Mouse (Mus musculus) adrenal gland, adult 8-10 months (tissue): ENCODE measurements around the gene 2810021J22Rik. TPM values are rescaled to one million over a fixed set of nuclear protein-coding genes. Genes with fewer than 3 reads are reported as not detected.
"Not testable (repeated sequence)": the region's sequence is repeated elsewhere in the genome, so short reads cannot be mapped to it uniquely, and the experiment has no call there.

Experiments
- DNase-seq: peaks from one replicate; pipeline ENCODE4 v3.0.0; 2022
- total RNA-seq, 4 experiments: library from RNA; stranded (reverse); gene quantifications; 2 replicates each; pipeline ENCODE4 v1.2.4; 2022

The 2810021J22Rik gene
- 10 to 100 TPM in 1 of 4 experiments, 1 to 10 TPM in 3; 4.7 to 10.8 (median 7.9) TPM for total RNA-seq

DNA sequence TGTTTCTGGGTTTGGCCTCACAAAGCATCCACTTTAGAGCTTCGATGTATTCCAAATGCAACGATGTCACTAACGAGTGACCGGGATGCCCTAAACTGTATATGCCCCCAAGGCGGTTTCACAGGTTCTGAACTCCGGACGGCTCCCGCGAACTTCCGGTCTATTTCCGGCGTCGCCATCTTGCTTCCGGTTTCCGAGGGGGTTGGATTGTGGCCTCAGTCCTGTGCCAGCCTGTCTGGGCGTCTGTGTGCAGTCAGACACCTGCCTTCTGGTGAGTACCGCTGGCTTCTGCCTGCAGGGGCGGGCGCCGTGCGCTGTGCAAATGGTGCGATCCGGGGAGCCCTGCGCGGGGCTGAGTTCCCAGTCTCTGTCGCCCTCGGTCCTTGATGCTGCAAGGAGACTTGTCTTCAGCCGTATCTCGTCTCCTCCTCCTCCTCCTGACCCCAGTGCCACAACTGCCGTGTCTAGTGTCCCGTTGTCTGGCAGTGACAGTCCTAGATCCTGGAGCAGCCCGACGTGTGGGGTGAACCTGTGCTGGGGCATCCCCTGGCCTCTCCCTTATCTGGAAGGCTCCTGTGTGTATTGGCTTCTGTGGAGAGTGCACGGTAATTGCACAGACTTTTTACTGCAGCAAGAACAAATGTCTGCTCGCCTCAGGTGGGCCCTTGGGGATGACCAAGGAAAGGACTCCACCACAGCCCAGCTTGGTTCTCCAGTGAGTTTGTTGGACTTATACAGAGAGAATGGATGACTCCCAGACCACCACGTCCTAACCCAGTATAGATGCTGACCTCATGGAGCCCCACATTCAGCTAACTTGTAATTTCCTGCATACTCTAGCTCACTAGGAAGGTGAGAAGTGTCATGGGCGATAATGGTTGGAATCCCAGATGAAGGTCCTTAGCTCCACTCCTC is at the start of gene 2810021J22Rik:
2810021J22Rik (plus strand) TSS at position 178 of the 915 bp plus-strand sequence.
- peak; percentile 65 for DNase-seq

DNA sequence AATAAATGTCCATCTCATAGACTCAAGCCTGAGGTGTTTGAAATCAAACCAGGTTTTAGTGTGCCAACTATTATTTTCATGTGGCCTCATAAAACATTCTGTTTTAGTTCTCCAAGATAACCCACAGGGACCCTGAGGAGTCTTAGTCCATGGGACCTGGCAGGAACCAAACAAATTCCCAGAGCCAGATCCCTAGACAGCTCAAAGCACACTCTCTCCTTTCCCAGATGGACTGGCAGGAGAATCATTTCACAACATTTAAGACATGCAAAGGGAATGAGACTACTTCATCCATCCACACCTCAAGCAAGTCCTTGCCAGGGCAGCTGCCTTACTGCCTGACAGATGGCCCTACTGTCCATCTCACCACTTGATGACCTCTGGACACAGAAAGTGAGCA is 38.1 kb upstream of the 2810021J22Rik start, which contains the start of gene Olfr312:
Olfr312 (plus strand) TSS at position 301 of the 400 bp plus-strand sequence.
- not testable (repeated sequence) for DNase-seq

DNA sequence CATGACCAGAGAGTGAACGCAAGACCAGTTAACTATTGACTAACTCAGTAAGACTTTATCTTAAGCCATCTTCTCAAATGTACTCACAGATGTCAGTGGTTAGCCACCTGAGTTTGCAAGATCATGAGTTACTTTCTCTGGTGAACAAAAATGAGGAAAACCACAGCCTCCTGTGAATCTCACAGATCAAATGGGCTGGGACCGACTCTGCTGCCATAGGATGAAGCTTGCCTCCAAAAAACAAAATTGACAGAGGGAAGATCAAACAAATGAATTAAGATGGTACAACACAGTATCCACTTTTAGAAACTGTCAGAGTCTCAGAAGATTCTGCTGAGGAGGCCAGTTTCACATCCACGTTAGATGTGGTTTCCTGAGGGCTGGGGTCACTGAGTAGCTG is 37.3 kb upstream of the 2810021J22Rik start:
- no peak for DNase-seq

DNA sequence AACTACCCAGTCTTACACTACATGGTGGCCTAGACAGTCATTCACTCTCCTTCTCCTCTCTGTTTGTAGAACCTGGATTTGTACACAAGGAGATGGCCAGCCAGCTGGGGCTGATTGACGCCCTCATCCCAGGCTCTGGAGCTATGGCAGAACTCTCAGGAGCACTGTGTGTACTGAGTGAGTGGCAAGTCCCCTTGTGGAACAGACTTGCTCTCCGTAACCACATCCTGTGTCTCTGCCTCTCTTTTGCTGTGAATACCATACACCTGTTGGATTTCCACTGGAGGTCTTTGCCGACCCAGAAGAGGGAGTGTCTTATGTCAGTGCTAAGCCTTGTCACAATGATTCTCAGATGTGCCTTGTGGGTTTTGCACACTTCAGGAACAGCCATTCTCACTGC is 34.5 kb upstream of the 2810021J22Rik start:
- not testable (repeated sequence) for DNase-seq

DNA sequence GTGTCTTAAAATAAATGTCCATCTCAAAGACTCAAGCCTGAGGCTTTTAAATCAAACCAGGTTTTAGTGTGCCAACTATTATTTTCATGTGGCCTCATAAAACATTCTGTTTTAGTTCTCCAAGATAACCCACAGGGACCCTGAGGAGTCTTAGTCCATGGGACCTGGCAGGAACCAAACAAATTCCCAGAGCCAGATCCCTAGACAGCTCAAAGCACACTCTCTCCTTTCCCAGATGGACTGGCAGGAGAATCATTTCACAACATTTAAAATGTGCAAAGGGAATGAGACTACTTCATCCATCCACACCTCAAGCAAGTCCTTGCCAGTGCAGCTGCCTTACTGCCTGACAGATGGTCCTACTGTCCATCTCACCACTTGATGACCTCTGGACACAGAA is 28.1 kb upstream of the 2810021J22Rik start, which contains the start of gene Olfr311:
Olfr311 (plus strand) TSS at position 301 of the 400 bp plus-strand sequence.
- not testable (repeated sequence) for DNase-seq

DNA sequence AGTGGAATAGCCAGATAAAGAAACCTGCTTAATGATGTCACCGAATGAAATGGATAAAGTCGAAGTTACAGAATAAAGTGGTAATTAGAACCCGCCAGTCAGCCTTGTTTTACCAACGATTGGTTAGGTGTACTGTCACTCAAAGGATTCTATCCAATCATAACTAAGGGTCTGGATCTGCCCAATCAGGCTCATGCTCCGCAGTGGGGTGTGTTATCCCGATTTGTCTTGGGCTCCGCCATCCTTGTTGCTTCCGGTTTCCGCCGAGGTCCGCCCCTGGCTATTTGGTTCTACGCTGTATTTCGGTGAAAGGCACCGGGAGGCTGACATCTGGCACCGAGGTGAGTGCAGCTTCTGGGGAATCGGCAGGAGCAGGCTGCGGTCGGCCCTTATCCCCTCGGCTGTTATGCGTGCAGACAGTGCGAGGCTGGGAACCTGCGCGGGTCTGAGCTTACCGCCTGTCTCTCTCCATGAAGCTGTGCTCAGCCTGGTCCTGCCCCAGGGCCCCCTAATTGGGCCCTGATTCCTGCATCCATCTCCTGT is 20.0 kb upstream of the 2810021J22Rik start, which contains the start of gene Gm12258:
Gm12258 (plus strand) TSS at position 240 of the 543 bp plus-strand sequence.
- DNase-seq = peak; percentile 85

DNA sequence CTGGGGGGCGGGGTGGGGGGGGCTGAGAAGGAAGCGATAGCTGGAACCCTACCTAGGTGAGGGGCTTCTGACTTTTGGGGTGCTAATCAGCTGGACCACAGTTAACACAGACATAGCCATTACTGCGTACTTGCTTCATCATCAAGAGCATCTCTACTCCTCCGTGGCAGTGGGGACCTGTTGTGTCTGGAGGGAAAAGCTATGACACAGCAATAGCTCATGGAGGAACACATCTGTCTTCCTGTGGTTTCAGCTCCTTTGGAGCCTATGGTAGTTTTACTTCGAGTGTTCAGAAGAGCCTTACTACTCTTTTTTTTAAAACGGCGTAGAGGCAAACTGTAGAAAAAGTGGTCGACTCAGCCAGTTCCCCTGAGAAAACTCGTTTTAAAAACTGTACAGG is 19.4 kb upstream of the 2810021J22Rik start:
- DNase-seq = no peak

DNA sequence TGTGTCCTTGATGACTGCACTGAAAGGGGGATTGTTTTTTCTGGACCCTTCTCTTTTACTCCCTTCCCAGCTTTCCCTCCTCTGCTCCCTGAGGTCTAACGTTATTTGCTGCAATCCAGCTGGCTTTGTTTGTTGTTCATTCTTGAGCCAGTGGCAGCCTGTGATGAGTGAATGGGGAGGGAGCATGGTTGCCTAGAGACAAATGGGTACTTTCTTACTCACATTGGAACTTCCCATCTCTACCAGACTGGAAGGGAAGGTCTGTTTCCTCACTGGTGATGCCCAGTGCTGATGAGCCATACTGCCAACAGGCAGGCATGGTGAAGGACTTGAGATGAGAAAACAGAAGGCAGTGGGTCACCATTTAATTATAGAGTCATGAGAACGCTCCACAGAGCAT is 17.3 kb upstream of the 2810021J22Rik start:
- no peak for DNase-seq

DNA sequence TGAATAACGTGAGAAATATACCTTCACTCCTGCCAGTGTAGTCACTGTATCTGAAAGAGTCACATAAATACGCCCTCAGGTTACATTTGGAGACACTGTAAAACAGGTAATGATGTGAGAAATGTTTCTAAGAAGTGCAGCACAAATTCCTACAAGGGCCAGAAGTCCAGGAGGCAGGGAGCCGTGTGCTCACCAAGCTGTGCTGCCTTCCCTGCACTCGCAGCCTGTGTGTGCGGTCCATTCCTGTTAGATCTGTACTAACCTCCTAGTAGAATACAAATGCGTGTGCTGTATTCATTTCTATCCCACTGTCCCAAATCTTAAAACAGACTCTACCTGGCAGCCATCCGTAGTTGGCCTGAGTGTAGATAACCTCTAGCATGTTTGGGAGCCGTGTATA is 6.3 kb upstream of the 2810021J22Rik start:
- no peak for DNase-seq

DNA sequence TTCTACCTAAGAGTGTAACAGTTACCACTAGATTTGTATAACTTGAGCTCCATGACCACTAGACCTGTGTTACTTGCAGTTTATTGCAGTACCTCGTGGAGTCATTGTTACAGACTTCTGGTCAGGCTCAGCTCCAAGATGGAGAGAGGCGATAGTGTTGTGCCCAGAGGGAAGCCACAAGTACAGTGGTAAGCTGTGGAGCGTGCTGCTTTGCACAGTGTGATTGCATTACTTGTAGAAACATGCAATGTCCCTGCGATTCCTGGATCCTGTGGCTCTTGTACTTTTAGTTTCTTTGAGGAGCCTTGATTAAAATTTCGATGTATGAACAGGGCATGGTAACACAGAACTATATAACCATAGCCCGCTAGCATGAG is 926 bp downstream of the 2810021J22Rik start:
- DNase-seq = no peak

DNA sequence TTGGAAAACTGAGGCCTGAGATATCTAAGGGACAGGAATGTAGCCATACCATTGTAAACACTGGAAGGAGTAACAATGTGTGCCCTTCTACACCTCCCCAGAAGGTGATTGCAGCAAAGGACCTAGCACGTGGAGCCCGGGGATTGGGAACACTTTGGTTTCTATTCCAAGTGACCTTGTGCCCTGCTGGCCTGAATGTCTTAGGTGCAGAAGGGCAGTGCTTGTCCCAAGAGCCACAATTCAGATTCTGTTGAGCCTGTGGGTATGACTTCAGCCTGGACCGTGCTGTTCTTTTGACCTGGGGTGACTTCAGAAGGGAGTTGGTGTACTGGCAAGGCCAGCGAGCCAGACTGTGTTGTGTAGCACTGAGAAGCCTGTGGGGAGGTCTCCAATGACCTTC is 3.9 kb downstream of the 2810021J22Rik start:
- no peak for DNase-seq

DNA sequence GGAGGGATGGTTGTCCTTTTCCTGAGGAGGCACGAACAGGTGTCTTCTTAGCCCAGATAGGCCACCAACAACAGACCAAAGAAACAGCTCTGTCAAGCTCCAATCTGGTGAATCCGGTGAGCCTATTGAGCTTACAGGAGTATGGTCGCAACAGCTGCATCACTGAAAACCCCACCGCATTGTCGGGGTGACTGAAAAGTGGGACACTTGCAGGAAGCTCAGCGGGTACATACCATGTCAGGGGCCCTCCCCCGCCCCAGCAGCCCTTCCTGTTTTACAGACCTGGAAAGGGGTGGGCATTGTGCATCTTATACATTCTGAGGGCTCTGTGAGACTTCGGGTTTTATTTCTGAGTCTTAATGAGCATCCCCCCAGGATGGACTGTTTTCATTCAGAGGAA is 16.7 kb downstream of the 2810021J22Rik start:
- no peak for DNase-seq

DNA sequence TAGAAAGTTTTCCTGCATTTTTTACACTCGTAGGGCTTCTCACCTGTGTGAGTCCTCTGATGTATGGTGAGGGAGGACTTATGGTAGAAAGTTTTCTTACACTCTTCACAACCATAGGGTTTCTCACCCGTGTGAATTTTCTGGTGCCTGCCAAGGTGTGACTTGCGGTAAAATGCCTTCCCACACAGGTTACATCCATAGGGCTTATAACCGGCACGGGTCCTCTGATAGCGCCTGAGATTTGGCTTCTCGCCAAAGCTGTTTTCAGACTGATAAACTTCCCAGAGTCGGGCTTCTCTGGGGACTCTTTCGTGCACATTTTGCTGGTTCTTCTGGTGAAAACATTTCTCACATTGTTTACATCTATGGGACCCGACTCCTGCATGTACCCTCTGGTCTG is 23.5 kb downstream of the 2810021J22Rik start:
- DNase-seq = no peak

DNA sequence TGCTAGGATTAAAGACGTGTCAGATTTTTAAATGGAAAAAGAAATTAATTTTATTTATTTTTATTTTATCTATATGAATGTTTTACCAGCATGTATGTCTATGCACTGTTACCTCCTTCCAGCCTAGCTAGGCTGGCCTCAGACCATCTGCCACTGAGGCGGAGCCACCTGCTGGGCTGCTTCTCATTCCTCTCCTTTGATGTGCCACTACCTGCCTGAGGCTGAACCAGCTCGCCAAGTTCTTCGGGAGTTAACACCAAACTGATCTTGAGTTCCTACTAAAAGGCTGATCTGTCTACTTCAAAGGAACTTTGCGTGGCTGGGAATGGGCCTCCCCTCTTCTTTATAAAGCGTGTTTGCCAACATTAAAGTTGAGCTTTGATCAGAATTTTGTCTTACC is 27.4 kb downstream of the 2810021J22Rik start:
- no peak for DNase-seq

DNA sequence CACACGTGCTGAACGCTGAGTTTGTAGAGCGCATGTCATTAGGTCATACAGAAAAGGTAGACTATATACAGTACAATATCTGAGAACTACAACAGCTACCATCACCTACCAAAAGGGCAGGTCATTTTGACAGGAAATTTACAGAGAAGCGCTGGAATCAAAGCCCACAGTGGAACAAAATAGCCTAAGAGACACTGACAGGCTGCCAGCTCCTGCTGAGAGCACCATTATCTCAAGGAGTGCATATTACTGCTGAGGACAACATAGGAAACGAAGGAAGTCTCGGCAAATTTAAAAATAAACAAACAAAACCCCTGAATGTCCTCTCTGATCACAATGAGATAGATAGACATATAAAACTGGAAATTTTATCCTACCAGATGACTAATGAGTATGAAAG is 30.5 kb downstream of the 2810021J22Rik start:
- no peak for DNase-seq

DNA sequence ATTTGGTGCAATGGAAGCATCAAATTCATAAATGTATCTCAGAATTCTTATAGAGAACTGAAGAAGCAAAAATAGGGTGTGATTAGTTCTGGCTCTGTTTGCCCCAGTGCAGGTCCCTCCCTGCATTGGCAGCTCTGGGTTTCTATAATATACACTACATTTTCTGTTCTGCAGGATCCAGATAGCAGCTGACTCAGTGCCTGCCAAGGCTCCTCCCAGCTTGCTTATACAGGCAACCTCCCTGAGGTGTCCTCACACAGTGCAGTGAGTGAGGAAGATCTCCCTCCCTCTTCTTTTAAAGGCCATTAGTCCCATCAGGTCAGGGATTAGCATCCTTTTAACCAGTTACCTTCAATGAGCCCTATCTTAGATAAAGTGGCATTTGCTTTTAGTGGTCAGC is 34.1 kb downstream of the 2810021J22Rik start:
- no peak for DNase-seq

DNA sequence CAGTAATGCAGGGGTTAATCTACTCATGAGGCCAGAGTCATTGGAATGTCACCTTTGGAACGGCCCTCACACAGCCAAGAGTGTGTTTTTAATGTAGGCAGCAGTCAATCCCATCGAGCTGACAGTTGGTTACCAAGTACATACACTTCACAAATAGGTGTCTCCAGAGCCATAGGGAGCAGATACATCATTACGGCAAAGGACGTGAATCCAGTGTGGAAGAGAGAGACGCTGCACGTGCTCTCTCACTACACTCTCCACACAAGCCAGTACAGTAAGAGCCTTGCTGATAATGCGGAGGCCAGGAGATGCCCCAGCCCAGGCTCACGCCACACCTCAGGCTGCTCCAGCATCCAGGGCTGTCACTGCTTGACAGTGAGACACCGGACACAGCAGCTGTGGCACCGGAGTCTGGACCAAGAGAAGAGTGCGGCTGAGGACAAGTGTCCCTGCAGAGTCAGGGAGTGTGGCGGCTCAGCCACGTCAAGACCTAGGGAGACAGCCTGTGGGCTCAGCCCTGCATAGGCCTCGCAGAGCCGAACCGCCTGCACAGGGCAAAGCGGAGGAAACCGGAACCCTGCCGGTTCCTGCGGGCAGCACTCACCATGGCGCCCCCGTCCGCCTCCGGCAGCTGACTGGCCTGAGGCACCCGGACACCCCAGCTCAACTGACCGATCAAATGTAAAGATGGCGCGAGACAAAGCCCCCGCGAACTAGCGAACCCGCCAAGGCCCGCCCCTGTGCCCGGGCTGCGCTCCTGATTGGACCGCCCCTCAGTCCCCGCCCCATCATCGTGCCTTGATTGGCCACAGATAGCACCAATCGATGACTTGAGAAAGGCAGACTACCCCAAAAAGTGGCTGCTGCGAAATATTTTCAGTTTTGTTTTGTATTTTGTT is 36.7 kb downstream of the 2810021J22Rik start, which contains the start of gene Zfp39:
Zfp39 (minus strand) TSS at position 715 of the 899 bp plus-strand sequence.
- peak; percentile 95 for DNase-seq

DNA sequence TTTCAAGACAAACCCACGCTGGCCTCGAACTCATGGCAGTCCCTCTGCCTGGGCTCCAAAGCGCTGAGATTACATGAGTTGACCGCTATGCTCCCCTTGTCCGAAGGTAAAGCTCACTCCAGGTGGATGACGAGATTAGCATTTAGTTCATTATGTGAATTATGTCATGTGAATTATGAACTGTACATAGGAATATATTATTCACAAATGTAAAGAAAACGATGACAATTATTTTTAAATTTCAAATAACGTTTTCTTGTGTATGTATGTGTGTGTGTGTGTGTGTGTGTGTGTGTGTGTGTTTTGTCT is 37.3 kb downstream of the 2810021J22Rik start:
- DNase-seq = no peak

DNA sequence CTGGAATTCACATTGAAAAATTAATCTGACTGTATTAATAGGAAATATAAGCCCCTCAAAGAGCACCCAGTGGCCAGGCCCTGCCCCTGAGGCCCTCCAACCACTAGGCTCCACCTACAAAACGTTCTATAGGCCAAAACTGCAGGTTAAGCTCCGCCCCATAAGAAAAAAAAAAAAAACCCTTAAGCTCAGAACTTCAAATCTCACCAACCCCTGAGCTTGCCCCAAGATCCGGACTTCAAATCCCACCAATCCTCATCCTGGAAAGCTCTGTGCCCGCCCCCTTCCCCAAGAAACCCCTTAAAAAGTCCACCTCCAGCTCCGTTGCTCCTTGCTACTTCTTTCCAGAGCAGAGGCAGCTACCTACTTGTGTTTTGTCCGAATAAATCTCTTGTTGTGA is 37.8 kb downstream of the 2810021J22Rik start:
- DNase-seq = no peak

DNA sequence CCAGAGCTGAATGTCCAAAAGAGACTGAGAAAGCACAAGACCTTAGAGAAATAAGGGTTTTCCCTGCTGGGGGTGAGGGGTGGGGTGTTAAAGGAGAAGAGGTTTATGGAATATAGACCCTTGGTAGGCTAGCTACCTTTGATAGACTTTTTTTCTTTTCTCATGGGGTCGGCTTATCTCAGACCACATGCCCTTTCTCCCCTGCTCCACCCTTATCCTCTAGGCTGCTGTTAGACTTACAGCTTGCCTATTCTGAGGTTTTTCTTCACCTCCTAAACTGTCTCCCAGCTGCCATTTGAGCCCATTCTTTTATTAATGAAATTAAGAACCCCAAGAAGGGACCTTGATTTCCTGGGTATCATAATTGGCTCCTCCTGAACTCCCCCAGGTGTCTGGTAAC is 46.8 kb downstream of the 2810021J22Rik start:
- no peak for DNase-seq

DNA sequence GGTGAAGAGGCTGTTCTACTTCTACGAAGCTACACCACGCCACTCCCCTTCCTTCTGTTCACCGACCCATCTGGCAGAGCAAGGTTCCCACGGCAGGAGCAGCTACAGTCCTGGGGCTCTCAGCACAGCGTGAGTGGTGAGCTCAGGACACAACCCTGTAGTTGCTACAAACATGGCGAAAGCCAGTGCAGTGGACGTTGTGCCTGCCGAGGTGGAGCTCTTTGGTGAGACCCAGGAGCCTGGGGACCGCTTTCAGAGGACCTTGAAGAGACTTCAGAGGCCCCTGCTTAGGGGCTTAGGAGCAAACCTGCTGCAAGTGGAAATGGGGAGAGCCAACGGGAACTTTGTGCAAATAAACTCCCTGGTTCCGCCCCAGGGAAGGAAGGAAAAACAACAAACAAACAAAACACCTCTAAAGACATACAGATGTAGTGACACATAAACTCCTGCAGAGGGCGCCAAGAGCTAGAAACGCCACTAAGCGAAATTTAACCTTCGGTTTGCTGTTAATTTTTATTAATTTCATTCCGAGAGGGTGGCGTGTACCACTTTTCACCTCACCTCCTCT is 47.5 kb downstream of the 2810021J22Rik start:
- DNase-seq = no peak
